Mouse (Mus musculus) intestine, postnatal 0 days (tissue): ENCODE results near the gene Otogl. TPM values are rescaled to one million over a fixed set of nuclear protein-coding genes. Genes with fewer than 3 reads are reported as not detected.

Source experiments
- ATAC-seq: fragments of 200-750 bp; cut with Nextera tagmentation; 2 replicates; pipeline ENCODE4 v1.8.0; 2017; ENCODE audit warnings: mild to moderate bottlenecking, moderate TSS enrichment, moderate library complexity
- H3K27ac ChIP-seq: fragments of 300-500 bp; sonication (generic); 2 replicates; pipeline ENCODE4 v1.5.1; 2014; ENCODE audit warnings: mild to moderate bottlenecking, low read depth, low read length, moderate library complexity
- H3K27me3 ChIP-seq: fragments of 300-500 bp; sonication (generic); replicated peaks from 2 replicates; pipeline ENCODE4 v1.6.1; 2014; ENCODE audit warnings: low read length, mixed read lengths; ENCODE audit not compliant: control insufficient read depth, insufficient read depth
- H3K36me3 ChIP-seq: fragments of 300-500 bp; sonication (generic); 2 replicates; pipeline ENCODE4 v1.6.1; 2014; ENCODE audit warnings: mild to moderate bottlenecking, moderate library complexity; ENCODE audit not compliant: control insufficient read depth, insufficient read depth
- H3K4me1 ChIP-seq: fragments of 300-500 bp; sonication (generic); replicated peaks from 2 replicates; pipeline ENCODE4 v1.6.1; 2014; ENCODE audit warnings: antibody characterized with exemption, low read length, mixed read lengths; ENCODE audit not compliant: control insufficient read depth, insufficient read depth
- H3K4me2 ChIP-seq: fragments of 300-500 bp; sonication (generic); replicated peaks from 2 replicates; pipeline ENCODE4 v1.6.1; 2014; ENCODE audit warnings: low read depth, mild to moderate bottlenecking, moderate library complexity
- H3K4me3 ChIP-seq: fragments of 300-500 bp; sonication (generic); 2 replicates; pipeline ENCODE4 v1.5.1; 2014; ENCODE audit warnings: low read depth, low read length
- H3K9ac ChIP-seq: fragments of 300-500 bp; sonication (generic); 2 replicates; pipeline ENCODE4 v1.6.1; 2014; ENCODE audit warnings: mild to moderate bottlenecking, low read depth, low read length
- H3K9me3 ChIP-seq: fragments of 300-500 bp; sonication (generic); 2 replicates; pipeline ENCODE4 v1.6.1; 2016; ENCODE audit warnings: mixed run types; ENCODE audit not compliant: control insufficient read depth
- CTCF ChIP-seq: sonication (generic); IDR thresholded peaks from 2 replicates; pipeline ENCODE4 v1.5.1; 2016; ENCODE audit warnings: low read depth, mild to moderate bottlenecking, control low read depth, antibody characterized with exemption, moderate library complexity
- WGBS: fragments of 180-500 bp; shearing (Covaris S2); extraction: QIAGEN DNeasy Blood & Tissue Kit; methylation state at CpG from one replicate; pipeline ENCODE4 v1.1.7; 2014; 5-methylcytosine and 5-hydroxymethylcytosine counted together
- polyA plus RNA-seq: library from polyadenylated mRNA; unstranded; fragments of >200 nt; fragmentation: Nextera tagmentation; extraction: Ambion mirVana; gene quantifications from 2 replicates; pipeline ENCODE4 v1.2.1, GENCODE M21; 2015

Gene Otogl
- polyA plus RNA-seq, 1 experiment from 2014 or later, result not detected

- H3K4me3 ChIP-seq, result no peak overlapping the region
- no peaks in the 10 kb centered on the region for H3K9me3 ChIP-seq
- H3K4me1 ChIP-seq, result no peaks in the 10 kb centered on the region
- no peak overlapping the region for H3K27ac ChIP-seq
- H3K9ac ChIP-seq, result no peak overlapping the region
- 27% methylated on average over 7 of the region's 7 CpGs for WGBS
- no peak overlapping the region for H3K4me2 ChIP-seq
- H3K36me3 ChIP-seq, result no peaks in the 10 kb centered on the region
- peak; percentile 85 for TF ChIP-seq CTCF
- no peaks in the 10 kb centered on the region for H3K27me3 ChIP-seq
- ATAC-seq, result no peak
Measured at GRCm38 (mm10) chr10:107858684-107859083, 53.2 kb downstream of the Otogl start.

- H3K36me3 ChIP-seq, result no peaks in the 10 kb centered on the region
- TF ChIP-seq CTCF, result no peak
- WGBS, result 95% methylated on average over 1 of the region's 1 CpGs
- H3K27ac ChIP-seq, result no peak overlapping the region
- H3K27me3 ChIP-seq, result no peaks in the 10 kb centered on the region
- H3K4me1 ChIP-seq, result no peaks in the 10 kb centered on the region
- H3K4me2 ChIP-seq, result no peak overlapping the region
- ATAC-seq, result no peak
- H3K9me3 ChIP-seq, result no peaks in the 10 kb centered on the region
- H3K4me3 ChIP-seq, result no peak overlapping the region
- H3K9ac ChIP-seq, result no peak overlapping the region
Measured at GRCm38 (mm10) chr10:107844906-107845305, 67.0 kb downstream of the Otogl start.

GRCm38 (mm10) chr10:107834452-107835239, 77.3 kb downstream of the Otogl start:
- Histone ChIP-seq H3K36me3 (no peaks in the 10 kb centered on the region), H3K9ac (no peak overlapping the region), H3K9me3 (no peaks in the 10 kb centered on the region), H3K27me3 (no peaks in the 10 kb centered on the region), H3K4me2 (no peak overlapping the region), H3K4me3 (no peak overlapping the region), H3K4me1 (no peaks in the 10 kb centered on the region), H3K27ac (no peak overlapping the region)
- ATAC-seq, result no peak
- WGBS, result 45% methylated on average over 4 of the region's 4 CpGs
- no peak for TF ChIP-seq CTCF

- no peak overlapping the region for H3K4me3 ChIP-seq
- no peak overlapping the region for H3K4me2 ChIP-seq
- TF ChIP-seq CTCF, result no peak
- H3K27me3 ChIP-seq, result no peaks in the 10 kb centered on the region
- no peak overlapping the region for H3K9ac ChIP-seq
- WGBS, result 81% methylated on average over 6 of the region's 6 CpGs
- no peak for ATAC-seq
- H3K27ac ChIP-seq, result no peak overlapping the region
- H3K9me3 ChIP-seq, result no peaks in the 10 kb centered on the region
- H3K36me3 ChIP-seq, result no peaks in the 10 kb centered on the region
- H3K4me1 ChIP-seq, result no peaks in the 10 kb centered on the region
Measured at GRCm38 (mm10) chr10:107829151-107829550, 82.8 kb downstream of the Otogl start.

GRCm38 (mm10) chr10:107813814-107814483, 98.0 kb downstream of the Otogl start:
- H3K4me3 ChIP-seq, result no peak overlapping the region
- H3K4me2 ChIP-seq, result no peak overlapping the region
- H3K36me3 ChIP-seq, result no peaks in the 10 kb centered on the region
- no peaks in the 10 kb centered on the region for H3K9me3 ChIP-seq
- no peak for ATAC-seq
- WGBS, result 88% methylated on average over 16 of the region's 16 CpGs
- no peak overlapping the region for H3K9ac ChIP-seq
- no peak for TF ChIP-seq CTCF
- no peaks in the 10 kb centered on the region for H3K4me1 ChIP-seq
- no peak overlapping the region for H3K27ac ChIP-seq
- H3K27me3 ChIP-seq, result no peaks in the 10 kb centered on the region

GRCm38 (mm10) chr10:107810649-107811398, 101.1 kb downstream of the Otogl start:
- H3K27me3 ChIP-seq, result no peaks in the 10 kb centered on the region
- no peaks in the 10 kb centered on the region for H3K36me3 ChIP-seq
- H3K9ac ChIP-seq, result no peak overlapping the region
- WGBS, result 74% methylated on average over 6 of the region's 6 CpGs
- no peaks in the 10 kb centered on the region for H3K4me1 ChIP-seq
- no peaks in the 10 kb centered on the region for H3K9me3 ChIP-seq
- TF ChIP-seq CTCF, result no peak
- H3K27ac ChIP-seq, result no peak overlapping the region
- H3K4me3 ChIP-seq, result no peak overlapping the region
- H3K4me2 ChIP-seq, result no peak overlapping the region
- ATAC-seq, result no peak
